Mouse (Mus musculus): ENCODE measurements around the gene Celsr2. TPM values are rescaled to one million over a fixed set of nuclear protein-coding genes. Genes with fewer than 3 reads are reported as not detected.

Gene Celsr2
- polyA plus RNA-seq, 1 experiment from 2014 or later: not detected

DNA sequence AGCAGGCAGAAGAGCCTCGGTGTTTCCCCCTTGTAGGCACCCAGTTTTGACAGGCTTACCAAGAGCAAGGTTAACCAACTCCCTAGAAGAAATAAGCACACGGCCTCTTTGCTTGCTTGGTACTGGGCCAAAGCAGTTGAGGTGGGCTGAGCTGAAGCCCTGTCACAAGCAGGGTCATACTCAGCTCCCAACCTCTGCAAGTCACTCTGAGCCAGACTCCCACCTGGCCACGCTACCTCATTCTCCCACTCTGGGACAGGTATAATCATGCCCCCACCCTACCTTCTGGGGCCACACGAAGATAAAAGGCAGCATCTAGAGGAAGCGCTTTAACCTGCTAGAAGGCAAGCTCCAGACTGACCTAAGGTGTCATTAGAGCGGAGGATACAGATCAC, 10.3 kb upstream of the Celsr2 start:
- H3K36me3 ChIP-seq (ENCODE audit: inconsistent target): peaks cover 51% of the 10 kb centered on the region
- no peaks in the 10 kb centered on the region for H3K79me2 ChIP-seq (ENCODE audit: inconsistent target)
- WGBS (ENCODE audit: missing documents): 92% methylated on average over 6 of the region's 6 CpGs
- H3K27ac ChIP-seq: no peak overlapping the region
- H3K4me3 ChIP-seq (ENCODE audit: inconsistent target): no peak overlapping the region

DNA sequence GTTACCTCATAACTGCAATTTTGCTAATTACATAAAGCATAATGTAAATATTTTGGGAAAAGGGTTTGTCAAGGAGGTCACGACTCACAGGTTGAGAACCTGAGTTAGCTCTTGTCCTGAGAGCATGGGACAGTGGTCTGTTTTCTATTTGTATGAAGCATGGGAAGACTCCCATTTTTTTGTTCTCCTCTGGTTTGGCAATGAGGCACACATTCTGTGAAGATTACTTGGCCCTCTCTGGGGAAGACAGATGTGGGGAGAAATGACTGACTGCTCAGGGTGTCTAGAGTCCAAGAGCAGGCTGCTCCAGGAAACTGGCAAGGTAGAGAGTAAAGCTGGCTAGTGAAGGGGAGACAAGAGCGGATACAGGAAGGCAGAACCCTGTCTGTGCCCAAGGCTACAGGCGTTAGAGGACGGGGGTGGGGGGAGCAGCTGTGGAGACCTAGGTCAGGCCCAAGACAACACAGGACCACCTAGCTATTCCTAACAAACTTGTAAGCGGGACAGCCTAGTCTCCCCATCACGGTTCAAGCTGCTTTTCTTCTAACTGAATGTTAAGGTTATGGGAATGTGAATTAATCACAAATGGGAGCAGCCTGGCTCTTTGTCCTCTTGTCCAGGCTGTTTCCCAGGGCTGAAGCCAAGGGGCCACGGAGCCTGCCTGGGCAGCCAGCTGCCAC, 9.7 kb upstream of the Celsr2 start:
- no peaks in the 10 kb centered on the region for H3K79me2 ChIP-seq (ENCODE audit: inconsistent target)
- WGBS (ENCODE audit: missing documents): 93% methylated on average over 7 of the region's 7 CpGs
- no peak overlapping the region for H3K27ac ChIP-seq
- peaks cover 47% of the 10 kb centered on the region for H3K36me3 ChIP-seq (ENCODE audit: inconsistent target)
- no peak overlapping the region for H3K4me3 ChIP-seq (ENCODE audit: inconsistent target)

DNA sequence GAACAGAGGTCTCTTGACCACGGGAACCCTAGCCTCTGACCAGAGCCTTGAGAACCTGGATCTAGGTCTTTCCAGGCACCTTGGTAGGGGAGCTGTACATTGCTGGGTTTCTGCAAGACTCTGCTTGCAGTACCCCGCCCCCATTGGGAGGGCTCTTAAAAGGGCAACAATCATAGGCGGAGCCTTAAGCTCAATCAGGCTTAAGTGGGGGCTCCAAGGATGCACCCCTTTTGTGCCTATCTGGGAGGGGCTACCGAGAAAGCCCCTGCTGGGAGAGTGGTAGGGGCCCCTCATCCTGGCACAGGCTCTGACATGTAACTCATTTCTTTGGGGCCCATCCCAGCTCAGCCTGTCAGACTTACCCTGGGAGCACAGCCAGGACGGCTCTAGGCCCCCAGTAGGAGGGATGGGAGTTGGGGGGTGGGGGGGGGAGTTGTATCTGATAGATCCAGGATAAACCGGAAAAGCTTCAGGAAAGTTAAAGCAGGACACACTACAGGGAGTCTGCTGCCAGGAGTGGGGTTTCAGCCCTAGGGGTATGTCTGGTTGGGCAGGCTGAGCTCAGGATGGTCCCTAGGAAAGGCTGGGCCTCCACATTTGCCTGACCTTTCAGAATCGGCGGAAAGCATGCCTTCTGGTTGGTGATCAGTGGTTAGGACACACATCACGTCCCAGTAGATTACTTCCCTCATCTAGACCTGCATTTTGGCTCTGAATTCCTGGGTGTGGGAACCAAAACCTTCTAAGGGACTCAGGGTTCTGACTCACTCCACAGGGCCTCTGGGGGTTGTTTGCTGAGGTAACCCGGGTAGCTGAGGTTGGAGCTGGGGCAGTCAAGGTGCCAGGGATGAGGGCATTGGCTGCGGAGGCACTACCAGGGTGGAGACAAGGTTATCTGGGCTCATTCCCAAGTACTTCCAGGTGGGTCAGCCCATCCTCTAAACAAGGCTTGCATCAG, 8.8 kb upstream of the Celsr2 start:
- no peak overlapping the region for H3K27ac ChIP-seq
- WGBS (ENCODE audit: missing documents): 39% methylated on average over 11 of the region's 11 CpGs
- H3K79me2 ChIP-seq (ENCODE audit: inconsistent target): no peaks in the 10 kb centered on the region
- H3K36me3 ChIP-seq (ENCODE audit: inconsistent target): peaks cover 37% of the 10 kb centered on the region
- no peak overlapping the region for H3K4me3 ChIP-seq (ENCODE audit: inconsistent target)

- H3K79me2 ChIP-seq (ENCODE audit: inconsistent target): no peaks in the 10 kb centered on the region
- peaks cover 26% of the 10 kb centered on the region for H3K36me3 ChIP-seq (ENCODE audit: inconsistent target)
- 66% methylated on average over 6 of the region's 6 CpGs for WGBS (ENCODE audit: missing documents)
- no peak overlapping the region for H3K27ac ChIP-seq
- no peak overlapping the region for H3K4me3 ChIP-seq (ENCODE audit: inconsistent target)
Measured at GRCm38 (mm10) chr3:108423006-108423405, 7.7 kb upstream of the Celsr2 start.

- Histone ChIP-seq H3K27ac (no peak overlapping the region), H3K79me2 (ENCODE audit: inconsistent target) (no peaks in the 10 kb centered on the region), H3K4me3 (ENCODE audit: inconsistent target) (no peak overlapping the region), H3K36me3 (ENCODE audit: inconsistent target) (no peaks in the 10 kb centered on the region)
- WGBS (ENCODE audit: missing documents): under 1% methylated on average over 47 of the region's 48 CpGs
Measured at GRCm38 (mm10) chr3:108415831-108416223, 475 bp upstream of the Celsr2 start.

DNA sequence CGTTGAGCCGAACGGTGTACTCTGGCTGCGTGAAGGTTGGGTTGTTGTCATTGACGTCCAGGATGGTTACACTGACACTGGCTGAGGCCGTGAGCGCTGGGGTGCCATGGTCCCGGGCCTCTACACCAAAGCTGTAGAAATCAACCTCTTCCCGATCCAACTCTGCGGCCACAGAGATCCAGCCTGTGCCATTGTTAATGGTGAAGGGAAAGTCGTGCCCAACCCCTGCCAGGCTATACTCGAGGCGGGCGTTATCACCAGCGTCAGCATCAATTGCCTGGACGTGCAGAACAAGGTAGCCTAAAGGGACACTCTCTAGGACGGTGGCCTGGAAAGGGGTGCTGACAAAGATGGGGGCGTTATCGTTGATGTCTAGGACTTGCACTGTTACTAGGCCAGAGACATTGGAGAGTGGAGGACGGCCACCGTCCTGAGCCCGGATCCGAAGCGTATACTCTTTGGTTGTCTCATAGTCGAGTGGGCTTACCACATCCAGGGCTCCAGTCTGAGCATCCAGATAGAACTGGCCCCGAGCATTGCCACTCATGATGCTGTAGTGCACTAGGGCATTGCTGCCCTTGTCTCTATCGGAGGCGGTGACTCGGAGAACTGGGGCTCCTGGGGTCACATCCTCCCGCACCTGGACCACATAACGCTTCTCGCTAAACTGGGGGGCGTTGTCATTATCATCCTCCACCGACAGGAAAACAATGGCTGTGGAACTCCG, 1.6 kb downstream of the Celsr2 start:
- H3K36me3 ChIP-seq (ENCODE audit: inconsistent target): no peaks in the 10 kb centered on the region
- H3K27ac ChIP-seq: no peak overlapping the region
- WGBS (ENCODE audit: missing documents): 95% methylated on average over 29 of the region's 35 CpGs
- no peaks in the 10 kb centered on the region for H3K79me2 ChIP-seq (ENCODE audit: inconsistent target)
- no peak overlapping the region for H3K4me3 ChIP-seq (ENCODE audit: inconsistent target)

DNA sequence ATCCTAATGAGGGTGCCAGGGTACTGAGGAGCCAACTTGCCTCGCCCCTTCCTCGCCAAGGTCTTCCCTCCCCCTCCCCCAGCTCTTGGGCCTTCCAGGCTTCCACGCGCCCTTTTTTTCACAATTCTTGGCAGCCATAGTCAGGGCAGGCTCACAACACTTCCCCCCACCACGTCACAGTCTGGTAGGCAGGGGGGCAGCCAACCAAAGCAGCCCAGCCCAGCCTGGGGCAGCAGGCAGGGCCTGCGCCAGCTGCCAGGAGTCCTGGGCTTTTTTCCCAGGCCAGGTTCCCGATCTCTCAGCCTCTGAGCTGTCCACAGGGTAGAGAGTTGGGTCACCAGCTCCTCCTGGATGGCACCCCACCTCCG, 3.6 kb downstream of the Celsr2 start:
- H3K4me3 ChIP-seq (ENCODE audit: inconsistent target): no peak overlapping the region
- H3K27ac ChIP-seq: no peak overlapping the region
- WGBS (ENCODE audit: missing documents): 85% methylated on average over 8 of the region's 8 CpGs
- no peaks in the 10 kb centered on the region for H3K36me3 ChIP-seq (ENCODE audit: inconsistent target)
- no peaks in the 10 kb centered on the region for H3K79me2 ChIP-seq (ENCODE audit: inconsistent target)

DNA sequence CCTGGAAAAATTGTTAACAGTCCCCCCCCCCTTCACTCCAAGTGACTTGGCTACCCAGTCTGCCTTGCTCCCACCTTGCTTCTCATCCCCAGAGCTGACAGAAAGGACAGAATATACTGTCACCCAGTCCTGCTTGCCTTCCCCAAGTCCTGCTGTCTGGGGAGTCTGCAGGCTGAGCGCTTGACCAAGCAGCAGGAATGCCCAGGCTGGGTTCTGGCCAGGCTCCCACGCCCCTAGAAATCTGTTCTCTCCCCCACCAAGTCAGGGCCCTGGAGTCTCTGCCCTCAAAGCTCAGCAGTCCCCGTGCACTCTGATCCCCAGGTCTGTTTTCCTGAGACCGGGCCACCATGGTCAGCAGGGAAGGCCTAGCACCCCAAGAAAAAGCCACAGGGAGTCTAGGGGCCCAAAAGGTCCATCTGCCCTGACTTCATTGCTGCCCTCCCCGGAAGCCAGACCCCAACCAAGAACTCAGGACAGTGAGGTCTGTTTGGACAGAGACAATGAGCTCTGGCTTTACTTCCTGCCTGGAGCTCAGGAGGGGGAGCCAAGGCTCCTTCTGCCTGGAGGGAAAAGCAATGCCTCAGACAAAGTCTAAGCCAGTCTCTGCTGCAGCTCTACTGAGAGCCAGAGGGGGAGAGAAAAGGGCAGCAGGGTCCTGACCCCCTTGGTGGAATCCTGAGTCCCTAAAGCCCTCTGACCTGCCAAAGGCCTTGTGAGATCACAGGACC, 4.2 kb downstream of the Celsr2 start:
- H3K36me3 ChIP-seq (ENCODE audit: inconsistent target): no peaks in the 10 kb centered on the region
- H3K79me2 ChIP-seq (ENCODE audit: inconsistent target): no peaks in the 10 kb centered on the region
- WGBS (ENCODE audit: missing documents): 93% methylated on average over 5 of the region's 5 CpGs
- no peak overlapping the region for H3K4me3 ChIP-seq (ENCODE audit: inconsistent target)
- H3K27ac ChIP-seq: no peak overlapping the region

GRCm38 (mm10) chr3:108410359-108410714, 5.0 kb downstream of the Celsr2 start:
- 79% methylated on average over 5 of the region's 5 CpGs for WGBS (ENCODE audit: missing documents)
- no peak overlapping the region for H3K4me3 ChIP-seq (ENCODE audit: inconsistent target)
- no peaks in the 10 kb centered on the region for H3K79me2 ChIP-seq (ENCODE audit: inconsistent target)
- no peak overlapping the region for H3K27ac ChIP-seq
- H3K36me3 ChIP-seq (ENCODE audit: inconsistent target): no peaks in the 10 kb centered on the region

- no peaks in the 10 kb centered on the region for H3K79me2 ChIP-seq (ENCODE audit: inconsistent target)
- H3K36me3 ChIP-seq (ENCODE audit: inconsistent target): no peaks in the 10 kb centered on the region
- WGBS (ENCODE audit: missing documents): 83% methylated on average over 8 of the region's 8 CpGs
- H3K4me3 ChIP-seq (ENCODE audit: inconsistent target): no peak overlapping the region
- no peak overlapping the region for H3K27ac ChIP-seq
Measured at GRCm38 (mm10) chr3:108409656-108410358, 5.5 kb downstream of the Celsr2 start.

GRCm38 (mm10) chr3:108408517-108409008, 6.8 kb downstream of the Celsr2 start:
- Histone ChIP-seq H3K27ac (no peak overlapping the region), H3K79me2 (ENCODE audit: inconsistent target) (no peaks in the 10 kb centered on the region), H3K4me3 (ENCODE audit: inconsistent target) (no peak overlapping the region), H3K36me3 (ENCODE audit: inconsistent target) (no peaks in the 10 kb centered on the region)
- 93% methylated on average over 8 of the region's 8 CpGs for WGBS (ENCODE audit: missing documents)

GRCm38 (mm10) chr3:108406306-108406885, 9.0 kb downstream of the Celsr2 start:
- WGBS (ENCODE audit: missing documents): 90% methylated on average over 21 of the region's 24 CpGs
- no peak overlapping the region for H3K27ac ChIP-seq

GRCm38 (mm10) chr3:108405536-108406305, 9.6 kb downstream of the Celsr2 start:
- H3K27ac ChIP-seq: no peak overlapping the region
- WGBS (ENCODE audit: missing documents): 91% methylated on average over 13 of the region's 14 CpGs
- no peak overlapping the region for H3K4me3 ChIP-seq (ENCODE audit: inconsistent target)
- H3K79me2 ChIP-seq (ENCODE audit: inconsistent target): no peaks in the 10 kb centered on the region
- H3K36me3 ChIP-seq (ENCODE audit: inconsistent target): no peaks in the 10 kb centered on the region

More at GRCm38 (mm10) chr3:108406306-108406885, 9.0 kb downstream of the Celsr2 start:
- Histone ChIP-seq H3K79me2 (ENCODE audit: inconsistent target) (no peaks in the 10 kb centered on the region), H3K36me3 (ENCODE audit: inconsistent target) (no peaks in the 10 kb centered on the region), H3K4me3 (ENCODE audit: inconsistent target) (no peak overlapping the region)

Data from macrophage (primary cell).